Mouse (Mus musculus) forebrain, embryonic 16.5 days (tissue): ENCODE measurements at regions not wholly inside any gene's neighbourhood (a gene's known extent, or its start where the extent isn't known, plus 50 kb on each side); places are given as distances from the start of the nearest gene placed in this dataset.

ENCODE experiments used
- ATAC-seq: fragments of 200-750 bp; cut with Nextera tagmentation; 2 replicates; pipeline ENCODE4 v1.8.0; 2017; ENCODE audit warnings: mild to moderate bottlenecking, moderate library complexity
- H3K27ac ChIP-seq: fragments of 300-500 bp; sonication (generic); 2 replicates; pipeline ENCODE4 v1.5.1; 2014; ENCODE audit warnings: low read length, control low read depth
- H3K27me3 ChIP-seq: fragments of 300-500 bp; sonication (generic); replicated peaks from 2 replicates; pipeline ENCODE4 v1.6.1; 2014; ENCODE audit warnings: low read length; ENCODE audit not compliant: control insufficient read depth, insufficient read depth
- H3K36me3 ChIP-seq: fragments of 300-500 bp; sonication (generic); 2 replicates; pipeline ENCODE4 v1.6.1; 2014; ENCODE audit not compliant: control insufficient read depth, insufficient read depth
- H3K4me1 ChIP-seq: fragments of 300-500 bp; sonication (generic); replicated peaks from 2 replicates; pipeline ENCODE4 v1.6.1; 2014; ENCODE audit warnings: low read length; ENCODE audit not compliant: control insufficient read depth, insufficient read depth
- H3K4me2 ChIP-seq: fragments of 300-500 bp; sonication (generic); 2 replicates; pipeline ENCODE4 v1.6.1; 2014; ENCODE audit warnings: mild to moderate bottlenecking, low read length, control low read depth
- H3K4me3 ChIP-seq: fragments of 300-500 bp; sonication (generic); replicated peaks from 2 replicates; pipeline ENCODE4 v1.5.1; 2014; ENCODE audit warnings: mild to moderate bottlenecking, low read length, control low read depth
- H3K9ac ChIP-seq: fragments of 300-500 bp; sonication (generic); replicated peaks from 2 replicates; pipeline ENCODE4 v1.6.1; 2014; ENCODE audit warnings: low read depth, low read length, control low read depth
- H3K9me3 ChIP-seq: fragments of 300-500 bp; sonication (generic); 2 replicates; pipeline ENCODE4 v1.6.1; 2016; ENCODE audit warnings: low read length; ENCODE audit not compliant: control insufficient read depth
- WGBS: fragments of 180-500 bp; shearing (Covaris S2); extraction: QIAGEN DNeasy Blood & Tissue Kit; methylation state at CpG from one replicate; pipeline ENCODE4 v1.1.7; 2014; 5-methylcytosine and 5-hydroxymethylcytosine counted together

GRCm38 (mm10) chr7:70748884-70749283, 382.3 kb upstream of the Nr2f2 start:
- Histone ChIP-seq H3K9ac (no peak overlapping the region), H3K4me2 (no peak overlapping the region), H3K27ac (no peak overlapping the region), H3K36me3 (no peaks in the 10 kb centered on the region), H3K4me3 (no peak overlapping the region), H3K27me3 (no peaks in the 10 kb centered on the region), H3K4me1 (no peaks in the 10 kb centered on the region), H3K9me3 (no peaks in the 10 kb centered on the region)
- no peak for ATAC-seq
- WGBS = 72% methylated on average over 3 of the region's 3 CpGs

GRCm38 (mm10) chr7:70748345-70748744, 381.8 kb upstream of the Nr2f2 start:
- no peak for ATAC-seq
- WGBS = 90% methylated on average over 8 of the region's 8 CpGs

GRCm38 (mm10) chr7:70744296-70744695, 377.8 kb upstream of the Nr2f2 start:
- 71% methylated on average over 18 of the region's 18 CpGs for WGBS
- H3K4me1 ChIP-seq = no peaks in the 10 kb centered on the region
- H3K36me3 ChIP-seq = no peaks in the 10 kb centered on the region
- no peak overlapping the region for H3K27ac ChIP-seq
- no peak overlapping the region for H3K9ac ChIP-seq
- no peaks in the 10 kb centered on the region for H3K27me3 ChIP-seq
- no peak overlapping the region for H3K4me2 ChIP-seq
- no peak overlapping the region for H3K4me3 ChIP-seq
- no peak for ATAC-seq
- H3K9me3 ChIP-seq = no peaks in the 10 kb centered on the region

More at GRCm38 (mm10) chr7:70748345-70748744, 381.8 kb upstream of the Nr2f2 start:
- Histone ChIP-seq H3K4me3 (no peak overlapping the region), H3K36me3 (no peaks in the 10 kb centered on the region), H3K9ac (no peak overlapping the region), H3K27ac (no peak overlapping the region), H3K27me3 (no peaks in the 10 kb centered on the region), H3K4me2 (no peak overlapping the region), H3K9me3 (no peaks in the 10 kb centered on the region), H3K4me1 (no peaks in the 10 kb centered on the region)

GRCm38 (mm10) chr7:70735591-70735990, 369.1 kb upstream of the Nr2f2 start:
- Histone ChIP-seq H3K36me3 (no peaks in the 10 kb centered on the region), H3K4me2 (no peak overlapping the region), H3K4me3 (no peak overlapping the region), H3K9me3 (no peaks in the 10 kb centered on the region), H3K27ac (no peak overlapping the region), H3K27me3 (no peaks in the 10 kb centered on the region), H3K9ac (no peak overlapping the region), H3K4me1 (no peaks in the 10 kb centered on the region)
- 95% methylated on average over 2 of the region's 2 CpGs for WGBS
- no peak for ATAC-seq

- H3K4me1 ChIP-seq = no peaks in the 10 kb centered on the region
- no peak overlapping the region for H3K4me3 ChIP-seq
- H3K9me3 ChIP-seq = no peaks in the 10 kb centered on the region
- no peak overlapping the region for H3K27ac ChIP-seq
- no peak overlapping the region for H3K4me2 ChIP-seq
- no peaks in the 10 kb centered on the region for H3K27me3 ChIP-seq
- H3K36me3 ChIP-seq = no peaks in the 10 kb centered on the region
- no peak overlapping the region for H3K9ac ChIP-seq
- no peak for ATAC-seq
Measured at GRCm38 (mm10) chr7:70733501-70733900, 367.0 kb upstream of the Nr2f2 start.

- Histone ChIP-seq H3K9me3 (no peaks in the 10 kb centered on the region), H3K4me1 (no peaks in the 10 kb centered on the region), H3K27ac (no peak overlapping the region), H3K4me3 (no peak overlapping the region), H3K36me3 (no peaks in the 10 kb centered on the region), H3K4me2 (no peak overlapping the region), H3K27me3 (no peaks in the 10 kb centered on the region), H3K9ac (no peak overlapping the region)
- no peak for ATAC-seq
- WGBS = 88% methylated on average over 8 of the region's 8 CpGs
Measured at GRCm38 (mm10) chr7:70729896-70730295, 363.4 kb upstream of the Nr2f2 start.

- 70% methylated on average over 18 of the region's 18 CpGs for WGBS
- Histone ChIP-seq H3K4me1 (no peaks in the 10 kb centered on the region), H3K9me3 (no peaks in the 10 kb centered on the region), H3K36me3 (no peaks in the 10 kb centered on the region), H3K4me3 (no peak overlapping the region), H3K27ac (no peak overlapping the region), H3K9ac (no peak overlapping the region), H3K4me2 (no peak overlapping the region), H3K27me3 (no peaks in the 10 kb centered on the region)
- no peak for ATAC-seq
Measured at GRCm38 (mm10) chr7:70718149-70718765, 351.7 kb upstream of the Nr2f2 start.

GRCm38 (mm10) chr7:70717608-70718007, 351.1 kb upstream of the Nr2f2 start:
- H3K36me3 ChIP-seq = no peaks in the 10 kb centered on the region
- H3K27ac ChIP-seq = no peak overlapping the region
- no peak overlapping the region for H3K4me3 ChIP-seq
- H3K9ac ChIP-seq = no peak overlapping the region
- no peaks in the 10 kb centered on the region for H3K27me3 ChIP-seq
- no peaks in the 10 kb centered on the region for H3K9me3 ChIP-seq
- no peaks in the 10 kb centered on the region for H3K4me1 ChIP-seq
- 91% methylated on average over 3 of the region's 3 CpGs for WGBS
- ATAC-seq = no peak
- H3K4me2 ChIP-seq = no peak overlapping the region

- no peak overlapping the region for H3K4me2 ChIP-seq
- no peaks in the 10 kb centered on the region for H3K36me3 ChIP-seq
- no peak overlapping the region for H3K27ac ChIP-seq
- no peak for ATAC-seq
- H3K9me3 ChIP-seq = no peaks in the 10 kb centered on the region
- no peak overlapping the region for H3K9ac ChIP-seq
- H3K4me1 ChIP-seq = no peaks in the 10 kb centered on the region
- H3K27me3 ChIP-seq = no peaks in the 10 kb centered on the region
- H3K4me3 ChIP-seq = no peak overlapping the region
- 90% methylated on average over 4 of the region's 4 CpGs for WGBS
Measured at GRCm38 (mm10) chr7:70716811-70717458, 350.4 kb upstream of the Nr2f2 start.

- 77% methylated on average over 6 of the region's 6 CpGs for WGBS
- H3K36me3 ChIP-seq = no peaks in the 10 kb centered on the region
- H3K4me1 ChIP-seq = no peaks in the 10 kb centered on the region
- no peak overlapping the region for H3K9ac ChIP-seq
- no peak overlapping the region for H3K4me3 ChIP-seq
- H3K9me3 ChIP-seq = no peaks in the 10 kb centered on the region
- H3K27ac ChIP-seq = no peak overlapping the region
- H3K27me3 ChIP-seq = no peaks in the 10 kb centered on the region
- ATAC-seq = no peak
- H3K4me2 ChIP-seq = no peak overlapping the region
Measured at GRCm38 (mm10) chr7:70712141-70712540, 345.6 kb upstream of the Nr2f2 start.
